Comparison of ENCODE assay signal across 1 mouse cellular context in genomic region chr13:92844586-92845221, GRCm38 (mm10).
A peak's percentile ranks its signal among the peaks of the same experiment; 100 is the strongest.
TF ChIP-seq lines count a peak whose summit lies in the region.

Gene Mtx3, plus strand, starts transcription at chr13:92844760.

TF ChIP-seq in CH12.LX, 34 proteins besides CTCF, POLR2A, EP300 and RAD21 (continued from another document):
- TF ChIP-seq SIN3A (IDR thresholded peaks at IDR 0.05; ENCODE audit: low read length) (peak; percentile 74; the same call in 1 of the 2 replicates), BHLHE40 (IDR thresholded peaks at IDR 0.05; ENCODE audit: low read depth, low read length) (peak; percentile 88), UBTF (IDR thresholded peaks at IDR 0.05; ENCODE audit: low read depth, low read length) (no peak), POLR2AphosphoS2 (IDR thresholded peaks at IDR 0.05; ENCODE audit: low read depth, low read length) (no peak), RCOR1 (conservative IDR thresholded peaks at IDR 0.05; ENCODE audit: low read depth, low read length) (no peak), ZNF384 (IDR thresholded peaks at IDR 0.05; ENCODE audit: low read depth, low read length) (no peak), PAX5 (IDR thresholded peaks at IDR 0.05; ENCODE audit: low read length) (no peak), ZC3H11A (IDR thresholded peaks at IDR 0.05; ENCODE audit: low read depth, low read length) (no peak), GABPA (IDR thresholded peaks at IDR 0.05; ENCODE audit: insufficient replicate concordance, low read depth, low read length) (no peak), USF2 (conservative IDR thresholded peaks at IDR 0.05; ENCODE audit: low read depth, low read length) (peak; percentile 52), KAT2A (IDR thresholded peaks at IDR 0.05; ENCODE audit: insufficient replicate concordance, low read length) (peak; percentile 74; the same call in 1 of the 2 replicates), TCF12 (IDR thresholded peaks at IDR 0.05; ENCODE audit: low read depth, low read length) (peak; percentile 57; the same call in 1 of the 2 replicates), NRF1 (IDR thresholded peaks at IDR 0.05; ENCODE audit: low read depth, low read length) (0 out of 2 replicates have a peak, but pooled peaks have one; percentile 13), NELFE (IDR thresholded peaks at IDR 0.05; ENCODE audit: low read depth, low read length) (no peak), ETS1 (conservative IDR thresholded peaks at IDR 0.05; ENCODE audit: low read depth, low read length) (no peak), ZKSCAN1 (IDR thresholded peaks at IDR 0.05; ENCODE audit: borderline replicate concordance, low read depth, low read length) (no peak), SMC3 (IDR thresholded peaks at IDR 0.05; ENCODE audit: low read depth, low read length) (no peak), HCFC1 (IDR thresholded peaks at IDR 0.05; ENCODE audit: low read depth, low read length) (peak; percentile 85), JUN (IDR thresholded peaks at IDR 0.05; ENCODE audit: insufficient read depth, low read depth, low read length) (no peak), ZMIZ1 (IDR thresholded peaks at IDR 0.05; ENCODE audit: low read depth, low read length) (no peak), CHD1 (IDR thresholded peaks at IDR 0.05; ENCODE audit: low read depth, low read length) (no peak), MAX (IDR thresholded peaks at IDR 0.05; ENCODE audit: low read length) (peak; percentile 98), MAFK (IDR thresholded peaks at IDR 0.05; ENCODE audit: insufficient replicate concordance, low read length) (no peak), MAZ (IDR thresholded peaks at IDR 0.05; ENCODE audit: low read depth, low read length) (peak; percentile 71; the same call in 1 of the 2 replicates), E2F4 (IDR thresholded peaks at IDR 0.05; ENCODE audit: insufficient replicate concordance, low read depth, low read length) (no peak)
